Mouse (Mus musculus) neural tube, embryonic 11.5 days (tissue): ENCODE results near the gene Atxn1. TPM values are rescaled to one million over a fixed set of nuclear protein-coding genes. Genes with fewer than 3 reads are reported as not detected.

Source experiments
- ATAC-seq: fragments of 200-750 bp; cut with Nextera tagmentation; 2 replicates; pipeline ENCODE4 v1.8.0; 2017; ENCODE audit warnings: moderate number of reproducible peaks, mild to moderate bottlenecking, moderate TSS enrichment, moderate library complexity; ENCODE audit not compliant: insufficient read depth, low FRiP score, low TSS enrichment
- DNase-seq: peaks from one replicate; pipeline ENCODE4 v3.0.0-alpha.2; 2015; ENCODE audit warnings: low spot score
- H3K27ac ChIP-seq: fragments of 300-500 bp; sonication (generic); 2 replicates; pipeline ENCODE4 v1.5.1; 2014; ENCODE audit warnings: low read depth, mild to moderate bottlenecking, low read length
- H3K27me3 ChIP-seq: fragments of 300-500 bp; sonication (generic); 2 replicates; pipeline ENCODE4 v1.6.1; 2014; ENCODE audit warnings: mild to moderate bottlenecking, low read length, mixed read lengths; ENCODE audit not compliant: control insufficient read depth, insufficient read depth
- H3K36me3 ChIP-seq: fragments of 300-500 bp; sonication (generic); 2 replicates; pipeline ENCODE4 v1.6.1; 2014; ENCODE audit warnings: mild to moderate bottlenecking, low read length, moderate library complexity, mixed read lengths; ENCODE audit not compliant: control insufficient read depth, insufficient read depth
- H3K4me1 ChIP-seq: fragments of 300-500 bp; sonication (generic); 2 replicates; pipeline ENCODE4 v1.6.1; 2014; ENCODE audit warnings: low read length, mixed read lengths; ENCODE audit not compliant: control insufficient read depth, insufficient read depth
- H3K4me2 ChIP-seq: fragments of 300-500 bp; sonication (generic); 2 replicates; pipeline ENCODE4 v1.6.1; 2014; ENCODE audit warnings: low read depth, mild to moderate bottlenecking, moderate library complexity
- H3K4me3 ChIP-seq: fragments of 300-500 bp; sonication (generic); 2 replicates; pipeline ENCODE4 v1.5.1; 2014; ENCODE audit warnings: low read depth, low read length
- H3K9ac ChIP-seq: fragments of 300-500 bp; sonication (generic); 2 replicates; pipeline ENCODE4 v1.6.1; 2014; ENCODE audit warnings: mild to moderate bottlenecking, low read length
- H3K9me3 ChIP-seq: fragments of 300-500 bp; sonication (generic); 2 replicates; pipeline ENCODE4 v1.6.1; 2016; ENCODE audit warnings: low read length; ENCODE audit not compliant: control insufficient read depth
- WGBS: fragments of 180-500 bp; shearing (Covaris S2); extraction: QIAGEN DNeasy Blood & Tissue Kit; methylation state at CpG from one replicate; pipeline ENCODE4 v1.1.7; 2014; 5-methylcytosine and 5-hydroxymethylcytosine counted together
- polyA plus RNA-seq: library from polyadenylated mRNA; unstranded; fragments of >200 nt; fragmentation: Nextera tagmentation; extraction: Ambion mirVana; gene quantifications from 2 replicates; pipeline ENCODE4 v1.2.1, GENCODE M21; 2014

Atxn1 gene
- polyA plus RNA-seq, 1 experiment from 2014 or later: 1.1 TPM

DNA sequence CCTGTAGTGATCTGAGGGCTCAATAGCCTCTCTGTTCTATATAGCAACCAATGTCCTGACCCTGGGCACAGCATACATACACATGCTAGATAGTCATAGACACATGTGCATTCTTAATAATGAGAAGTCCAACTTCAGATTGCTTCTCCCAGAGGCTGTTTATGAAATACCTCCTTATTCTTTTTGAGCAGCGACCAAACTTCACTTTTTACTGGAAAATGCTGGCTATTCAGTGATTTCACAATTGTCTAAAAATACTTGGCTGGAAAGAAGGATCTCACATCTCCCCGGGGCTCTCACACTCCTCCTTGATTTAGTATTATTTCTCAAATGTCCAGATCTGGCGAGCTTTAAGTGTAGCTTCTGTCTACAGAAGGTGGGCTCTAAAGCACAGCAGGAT, 171.0 kb downstream of the Atxn1 start:
- Histone ChIP-seq H3K4me2 (no peak overlapping the region), H3K36me3 (no peaks in the 10 kb centered on the region), H3K9me3 (no peaks in the 10 kb centered on the region), H3K9ac (no peak overlapping the region), H3K27ac (no peak overlapping the region), H3K27me3 (no peaks in the 10 kb centered on the region), H3K4me1 (no peaks in the 10 kb centered on the region), H3K4me3 (no peak overlapping the region)
- DNase-seq (no peak), ATAC-seq (no peak)
- 78% methylated on average over 3 of the region's 3 CpGs for WGBS

DNA sequence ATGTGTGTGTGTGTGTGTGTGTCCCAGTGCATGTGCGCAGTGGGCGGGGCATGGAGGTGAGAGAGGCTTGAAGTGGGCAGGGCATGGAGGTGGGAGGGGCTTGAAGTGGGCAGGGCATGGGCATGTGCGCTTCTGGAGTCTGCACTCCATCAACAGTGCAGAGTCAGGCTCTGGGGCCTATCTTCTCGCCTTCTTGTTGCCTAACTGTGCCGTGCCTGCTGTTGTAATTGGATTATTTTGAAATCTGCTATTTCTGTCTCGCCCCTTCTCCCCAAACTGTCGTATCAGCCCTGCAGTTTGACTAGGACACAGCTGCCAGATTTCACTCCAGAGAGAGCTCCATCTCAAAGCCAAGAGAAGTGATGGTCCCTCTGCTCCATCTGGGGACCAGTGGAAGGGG, 178.4 kb downstream of the Atxn1 start:
- no peaks in the 10 kb centered on the region for H3K4me1 ChIP-seq
- no peak overlapping the region for H3K4me2 ChIP-seq
- H3K9me3 ChIP-seq: no peaks in the 10 kb centered on the region
- ATAC-seq (no peak), DNase-seq (no peak)
- H3K36me3 ChIP-seq: no peaks in the 10 kb centered on the region
- 91% methylated on average over 7 of the region's 7 CpGs for WGBS
- H3K4me3 ChIP-seq: no peak overlapping the region
- no peak overlapping the region for H3K27ac ChIP-seq
- no peaks in the 10 kb centered on the region for H3K27me3 ChIP-seq
- no peak overlapping the region for H3K9ac ChIP-seq

DNA sequence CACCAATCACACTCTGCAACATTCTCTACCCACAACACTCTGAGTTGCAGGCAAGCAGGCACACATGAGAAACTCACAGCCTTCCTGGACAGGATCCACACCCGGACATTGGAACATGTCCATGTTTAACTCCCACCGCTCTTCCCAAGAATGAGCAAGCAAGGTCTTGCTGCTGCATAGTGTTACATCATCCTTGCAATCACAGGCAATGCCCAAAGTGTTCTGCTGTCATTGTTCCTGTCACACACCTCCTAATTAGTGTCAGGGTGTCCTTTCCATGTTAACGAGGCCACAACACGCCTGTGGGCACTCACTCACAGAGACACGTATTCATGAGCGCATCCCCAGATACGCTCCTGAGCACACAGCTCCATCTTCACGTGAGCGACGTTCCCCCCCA, 181.1 kb downstream of the Atxn1 start:
- DNase-seq (no peak), ATAC-seq (no peak)
- Histone ChIP-seq H3K36me3 (no peaks in the 10 kb centered on the region), H3K4me3 (no peak overlapping the region), H3K4me2 (no peak overlapping the region), H3K9me3 (no peaks in the 10 kb centered on the region), H3K27me3 (no peaks in the 10 kb centered on the region), H3K27ac (no peak overlapping the region), H3K9ac (no peak overlapping the region), H3K4me1 (no peaks in the 10 kb centered on the region)
- WGBS: 87% methylated on average over 10 of the region's 10 CpGs

DNA sequence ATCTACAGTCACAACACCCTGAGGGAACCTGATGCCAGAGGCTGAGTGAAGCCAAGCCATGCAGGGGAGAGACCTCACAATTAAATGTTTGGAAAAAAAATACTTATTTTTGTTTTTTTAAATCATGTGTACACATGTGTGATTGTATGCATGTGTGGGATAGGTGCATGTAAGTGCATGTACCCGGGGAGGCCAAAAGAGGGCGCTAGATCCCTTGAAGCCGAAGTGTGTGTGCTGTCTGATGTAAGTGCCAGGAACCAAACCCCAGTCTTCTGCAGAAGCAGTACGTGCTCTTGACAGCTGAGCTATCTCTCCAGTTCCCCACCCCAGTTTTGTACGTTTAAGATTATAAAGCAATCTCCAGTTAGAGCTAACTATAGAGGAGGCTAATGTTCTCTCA, 186.1 kb downstream of the Atxn1 start:
- no peaks in the 10 kb centered on the region for H3K9me3 ChIP-seq
- no peaks in the 10 kb centered on the region for H3K27me3 ChIP-seq
- DNase-seq (no peak), ATAC-seq (no peak)
- H3K4me1 ChIP-seq: no peaks in the 10 kb centered on the region
- WGBS: 88% methylated on average over 5 of the region's 5 CpGs
- H3K9ac ChIP-seq: no peak overlapping the region
- H3K36me3 ChIP-seq: no peaks in the 10 kb centered on the region
- H3K27ac ChIP-seq: no peak overlapping the region
- no peak overlapping the region for H3K4me3 ChIP-seq
- H3K4me2 ChIP-seq: no peak overlapping the region

DNA sequence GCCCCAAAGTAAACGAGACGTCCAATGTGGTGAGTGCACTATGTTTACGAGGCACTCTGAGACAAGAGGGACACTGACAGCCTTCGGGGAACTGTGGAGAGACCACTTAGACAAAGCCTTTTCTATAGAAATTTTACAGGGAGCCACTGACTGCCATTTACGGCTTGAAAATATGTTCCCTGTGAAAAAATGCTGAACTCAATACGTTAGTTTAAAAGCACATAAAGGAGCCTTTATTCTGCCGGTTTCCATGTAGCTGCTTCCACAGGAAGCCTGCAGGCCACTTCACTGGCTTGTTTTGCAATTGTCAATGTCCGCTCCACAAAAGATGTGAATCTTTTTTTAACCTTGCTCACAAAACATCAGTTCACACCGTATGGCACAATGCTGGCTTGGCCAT, 186.6 kb downstream of the Atxn1 start:
- H3K4me2 ChIP-seq: no peak overlapping the region
- H3K4me3 ChIP-seq: no peak overlapping the region
- no peaks in the 10 kb centered on the region for H3K36me3 ChIP-seq
- DNase-seq (peak; percentile 14), ATAC-seq (no peak)
- WGBS: 36% methylated on average over 9 of the region's 9 CpGs
- no peaks in the 10 kb centered on the region for H3K27me3 ChIP-seq
- H3K4me1 ChIP-seq: no peaks in the 10 kb centered on the region; the same call in 1 of the 2 replicates
- H3K9ac ChIP-seq: no peak overlapping the region
- no peaks in the 10 kb centered on the region for H3K9me3 ChIP-seq
- H3K27ac ChIP-seq: no peak overlapping the region

DNA sequence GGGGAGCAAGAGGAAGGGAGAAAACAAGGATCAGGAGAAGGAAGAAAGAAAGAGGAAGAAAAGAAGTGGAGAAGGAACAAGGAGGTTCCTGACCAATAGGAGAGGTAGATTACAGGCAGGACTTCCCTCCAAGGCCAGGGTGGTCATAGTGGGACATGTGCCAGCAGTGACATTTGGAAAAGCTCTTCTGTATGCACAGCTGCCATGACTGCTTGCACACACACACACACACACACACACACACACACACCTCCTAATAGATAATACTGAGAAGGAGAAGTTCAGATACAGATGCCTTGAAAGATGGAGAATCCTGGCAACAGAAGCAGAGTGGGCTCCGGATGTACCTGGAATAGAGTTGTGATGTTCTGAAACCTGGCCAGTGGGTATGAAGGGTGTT, 189.3 kb downstream of the Atxn1 start:
- Histone ChIP-seq H3K4me3 (no peak overlapping the region), H3K9ac (no peak overlapping the region), H3K4me1 (no peaks in the 10 kb centered on the region; the same call in 1 of the 2 replicates), H3K27ac (no peak overlapping the region), H3K36me3 (no peaks in the 10 kb centered on the region), H3K4me2 (no peak overlapping the region), H3K27me3 (no peaks in the 10 kb centered on the region), H3K9me3 (no peaks in the 10 kb centered on the region)
- ATAC-seq (no peak), DNase-seq (no peak)
- 92% methylated on average over 1 of the region's 1 CpGs for WGBS

DNA sequence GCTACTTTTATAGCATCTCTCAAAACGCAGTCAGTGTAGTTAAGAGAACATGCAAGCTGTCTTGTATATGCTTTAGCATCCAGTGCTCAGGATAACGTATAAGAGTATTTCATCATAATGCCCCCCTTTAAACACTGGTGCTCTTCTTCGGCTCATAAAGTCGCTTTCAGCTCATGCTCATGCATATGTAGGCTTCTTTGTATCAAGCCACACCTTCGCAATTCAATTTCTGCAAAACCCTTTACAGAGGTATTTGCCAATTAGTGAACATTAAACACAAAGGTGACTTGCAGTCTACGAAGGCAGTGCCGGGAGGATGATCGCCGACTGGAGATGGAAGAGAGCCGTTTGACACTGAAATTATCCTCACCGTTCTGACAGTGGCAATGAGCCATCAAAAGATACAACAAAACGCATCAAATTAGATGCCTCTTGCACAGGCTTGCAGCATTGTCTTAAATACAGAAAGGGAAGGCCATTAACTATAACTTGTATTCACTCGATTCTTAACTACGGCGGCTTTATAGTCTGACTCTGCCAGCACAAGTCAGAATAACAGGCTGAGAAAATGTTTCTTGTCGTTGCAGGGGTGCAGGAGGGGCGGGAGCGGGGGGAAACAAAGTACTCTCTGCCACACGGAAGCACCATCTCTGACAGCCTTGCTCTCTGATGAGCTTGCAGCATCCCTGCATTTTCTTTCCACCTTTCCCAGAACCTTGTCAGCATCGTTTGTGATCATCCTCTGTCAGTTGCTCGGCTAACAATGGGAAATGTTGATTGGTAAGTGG, 191.2 kb downstream of the Atxn1 start:
- DNase-seq: no peak
- H3K9me3 ChIP-seq: no peaks in the 10 kb centered on the region
- H3K27ac ChIP-seq: no peak overlapping the region
- H3K4me2 ChIP-seq: no peak overlapping the region
- H3K36me3 ChIP-seq: no peaks in the 10 kb centered on the region
- no peak overlapping the region for H3K4me3 ChIP-seq
- 0 out of 2 replicates have a peak overlapping the region, but pooled peaks have one; percentile 22 for H3K9ac ChIP-seq
- 69% methylated on average over 21 of the region's 21 CpGs for WGBS
- ATAC-seq: no peak
- H3K4me1 ChIP-seq: no peaks in the 10 kb centered on the region; the same call in 1 of the 2 replicates
- no peaks in the 10 kb centered on the region for H3K27me3 ChIP-seq

DNA sequence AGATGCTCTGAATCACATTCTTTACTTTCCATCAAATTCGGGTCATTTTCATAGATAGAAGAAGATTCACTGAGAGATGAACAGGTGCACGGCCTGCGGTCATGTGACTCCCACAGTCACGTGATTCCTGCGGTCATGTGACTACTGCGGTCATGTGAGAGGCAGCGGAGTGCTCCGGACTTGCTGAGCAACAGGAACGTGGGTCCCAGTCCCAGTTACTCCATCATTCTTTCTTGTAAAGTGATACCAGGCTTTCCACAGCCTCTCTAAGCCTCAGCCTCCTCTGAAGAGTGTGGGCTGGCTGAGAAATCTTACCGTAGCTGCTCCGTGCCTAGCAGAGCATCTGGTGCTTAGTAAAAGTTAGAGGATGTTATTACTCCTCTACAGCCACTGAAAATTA, 195.1 kb downstream of the Atxn1 start:
- Histone ChIP-seq H3K27ac (no peak overlapping the region), H3K4me1 (no peaks in the 10 kb centered on the region; the same call in 1 of the 2 replicates), H3K9ac (no peak overlapping the region), H3K36me3 (no peaks in the 10 kb centered on the region), H3K9me3 (no peaks in the 10 kb centered on the region), H3K27me3 (no peaks in the 10 kb centered on the region), H3K4me3 (no peak overlapping the region), H3K4me2 (no peak overlapping the region)
- WGBS: 90% methylated on average over 11 of the region's 11 CpGs
- DNase-seq: no peak
- ATAC-seq: no peak

DNA sequence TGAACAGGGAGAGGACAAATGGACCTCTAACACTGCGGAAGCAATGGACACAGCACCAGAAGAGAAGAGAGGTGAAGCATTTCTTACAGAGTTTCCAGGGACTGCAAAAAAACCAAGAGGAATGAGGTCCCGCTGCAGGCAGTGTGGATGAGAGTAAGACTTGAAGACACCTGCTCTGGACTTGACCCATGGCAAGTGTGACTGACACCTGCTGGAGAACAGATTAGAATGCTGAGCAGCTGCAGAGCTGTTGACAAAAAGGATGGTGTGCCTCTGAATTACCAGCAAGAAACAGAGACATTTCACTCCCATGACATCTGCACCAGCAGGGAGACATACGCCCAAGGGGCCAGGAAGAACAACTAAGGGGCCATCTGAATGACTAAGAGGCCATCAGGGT, 196.6 kb downstream of the Atxn1 start:
- Histone ChIP-seq H3K4me1 (no peaks in the 10 kb centered on the region; the same call in 1 of the 2 replicates), H3K9ac (no peak overlapping the region), H3K27me3 (no peaks in the 10 kb centered on the region), H3K4me3 (no peak overlapping the region), H3K36me3 (no peaks in the 10 kb centered on the region), H3K27ac (no peak overlapping the region), H3K9me3 (no peaks in the 10 kb centered on the region), H3K4me2 (no peak overlapping the region)
- DNase-seq: no peak
- 76% methylated on average over 3 of the region's 3 CpGs for WGBS
- no peak for ATAC-seq
